Mouse (Mus musculus) thymus, adult 18-20 months (tissue): Measurements from ENCODE around the gene Prn.

Experiments used
- DNase-seq, 2 experiments: peaks; one replicate each; pipeline ENCODE4 v3.0.0; 2022; ENCODE audit warnings: mixed read lengths in 2 of 2

Gene Prn

GRCm38 (mm10) chr2:131996369-131996768, 86.6 kb downstream of the Prn start:
- DNase-seq, result no peak

GRCm38 (mm10) chr2:131997356-131997755, 87.6 kb downstream of the Prn start:
- DNase-seq, result no peak

- no peak for DNase-seq
Measured at GRCm38 (mm10) chr2:132001696-132002334, 92.1 kb downstream of the Prn start.

- no peak for DNase-seq
Measured at GRCm38 (mm10) chr2:132003916-132004315, 94.2 kb downstream of the Prn start.

- DNase-seq, result no peak
Measured at GRCm38 (mm10) chr2:132004495-132005136, 94.9 kb downstream of the Prn start.

- no peak for DNase-seq
Measured at GRCm38 (mm10) chr2:132005445-132005844, 95.7 kb downstream of the Prn start.
